Mouse (Mus musculus) stomach, postnatal 0 days (tissue): ENCODE data around the gene Espl1.

Experiments used
- CTCF ChIP-seq: IDR thresholded peaks from 2 replicates; pipeline ENCODE4 v1.5.1; 2016; ENCODE audit warnings: antibody characterized with exemption, low read depth, mild to moderate bottlenecking, moderate library complexity
- EP300 ChIP-seq: optimal IDR thresholded peaks from 2 replicates; pipeline ENCODE3; 2016; ENCODE audit warnings: antibody characterized with exemption

DNA sequence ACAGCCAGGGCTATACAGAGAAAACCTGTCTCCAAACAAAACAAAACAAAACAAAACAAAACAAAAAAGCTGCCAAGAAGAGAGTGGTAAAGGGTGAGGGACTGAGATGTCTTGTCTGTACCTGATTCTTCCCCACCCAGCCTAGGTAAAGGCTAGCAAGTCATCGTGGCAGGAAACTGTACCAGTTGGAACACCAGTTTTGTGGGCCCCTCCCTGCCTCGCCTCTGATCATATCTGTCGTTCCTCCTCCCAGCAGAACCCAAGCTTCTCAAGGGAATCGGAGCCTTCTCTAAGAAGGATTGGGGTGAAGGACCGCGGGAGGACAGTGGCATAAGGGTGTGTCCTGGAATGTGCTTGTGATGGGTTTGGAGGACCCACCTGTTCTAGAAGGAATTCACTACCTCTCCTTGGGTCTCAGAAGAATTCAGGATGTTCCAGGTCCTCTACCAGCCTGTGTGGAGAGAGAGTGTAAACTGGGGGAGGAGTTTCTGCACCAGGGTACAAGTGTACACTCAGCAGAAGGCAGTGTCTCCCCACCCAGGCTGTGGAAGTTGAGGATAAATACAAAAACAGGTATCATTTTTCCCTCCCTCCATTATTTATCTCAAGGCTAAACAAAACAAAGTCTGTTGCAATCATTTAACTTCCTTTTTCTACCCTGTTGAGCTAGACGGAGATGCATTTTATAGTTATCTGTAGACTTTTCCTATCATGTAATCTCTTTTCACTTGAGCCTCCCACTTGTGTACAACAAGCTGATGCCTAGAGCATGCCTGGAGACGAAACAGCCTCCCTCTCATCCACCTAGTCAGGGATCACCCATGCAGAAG lies 13.4 kb upstream of the Espl1 start:
- TF ChIP-seq CTCF (no peak), EP300 (no peak)
